In the genomic region with DNA sequence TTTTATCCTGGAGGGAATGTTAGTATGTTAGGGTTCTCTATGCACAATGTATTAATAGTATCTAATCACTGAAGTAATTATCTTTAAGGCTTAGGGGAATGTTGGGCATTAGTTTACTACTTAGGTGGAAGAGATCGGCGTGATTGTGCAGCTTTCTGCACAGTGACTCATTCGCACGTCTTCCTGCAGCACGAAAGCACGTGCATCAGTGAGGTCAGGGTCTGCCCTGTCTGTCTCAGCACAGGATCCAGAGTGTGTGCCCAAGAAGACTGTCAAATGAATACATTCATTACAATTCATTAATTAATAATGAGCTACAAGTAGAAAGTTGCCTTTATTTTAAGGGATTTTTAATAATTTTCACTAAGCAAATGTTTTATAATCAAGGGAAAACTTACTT, we compare ENCODE assay signal across 25 mouse cellular contexts.
A peak's percentile ranks its signal among the peaks of the same experiment; 100 is the strongest.
DNase-seq lines count a peak whose midpoint lies in the region; ATAC-seq and TF ChIP-seq lines count a peak whose summit lies in the region.
"Had no signal": no experiment of that assay in that cellular context is flagged by ENCODE, and none has a peak within 500 bp of the region (broad histone marks: within the 10 kb centered on the region; RNA-seq: fewer than 3 reads in every experiment).

No protein-coding gene starts in this region.

- peak; percentile 63; the same call in 1 of the 2 replicates for ATAC-seq in forebrain, embryonic 12.5 days (ENCODE audit: low FRiP score)
- ATAC-seq in forebrain, postnatal 0 days: no peak
- 0 out of 2 replicates have a peak, but pooled peaks have one; percentile 71 for ATAC-seq in midbrain, embryonic 11.5 days (ENCODE audit: low FRiP score)
- ATAC-seq in midbrain, embryonic 16.5 days: no peak
- peak; percentile 91 for ATAC-seq in intestine, embryonic 15.5 days
- ATAC-seq: activated CD4-positive, CD25-positive, alpha-beta regulatory T cell, adult 4 months; liver, embryonic 12.5 days had no signal

- peaks cover 6% of the 10 kb centered on the region for H3K4me1 ChIP-seq in forebrain, embryonic 12.5 days
- no peaks in the 10 kb centered on the region for H3K4me1 ChIP-seq in forebrain, postnatal 0 days (ENCODE audit: insufficient read depth)
- no peaks in the 10 kb centered on the region for H3K4me1 ChIP-seq in midbrain, embryonic 11.5 days (ENCODE audit: control insufficient read depth, insufficient read depth, low read length)
- H3K4me1 ChIP-seq in midbrain, embryonic 16.5 days (ENCODE audit: control insufficient read depth, insufficient read depth, low read length): peaks cover 2% of the 10 kb centered on the region; the same call in 1 of the 2 replicates
- H3K4me1 ChIP-seq in intestine, embryonic 15.5 days (replicated peaks): 0 out of 2 replicates have a peak, but pooled peaks cover 2% of the 10 kb centered on the region
- H3K4me1 ChIP-seq: embryonic facial prominence, embryonic 10.5 days; limb, embryonic 13.5 days; liver, embryonic 12.5 days had no signal

- no peak for DNase-seq in forebrain, postnatal 0 days
- no peak for DNase-seq in midbrain, embryonic 11.5 days (ENCODE audit: low spot score, missing footprints)
- DNase-seq in brain, adult 2 months (ENCODE audit: low read depth, low spot score): peak; percentile 56
- DNase-seq in lung, postnatal 36 days: no peak
- DNase-seq: cerebellum, adult 11 months; gastrocnemius, postnatal 14 days; heart, adult 11 months; heart, postnatal 36 days; kidney, adult 18-20 months; lung, adult 18-20 months; lung, postnatal 14 days; midbrain, embryonic 14.5 days; thymus, adult 2 months; thymus, postnatal 4 days had no signal

- 59% methylated on average over 6 of the region's 6 CpGs for WGBS in forebrain, embryonic 12.5 days
- WGBS in forebrain, postnatal 0 days: 43% methylated on average over 6 of the region's 6 CpGs
- 82% methylated on average over 6 of the region's 6 CpGs for WGBS in midbrain, embryonic 11.5 days
- 66% methylated on average over 6 of the region's 6 CpGs for WGBS in midbrain, embryonic 16.5 days
- WGBS in intestine, embryonic 15.5 days: 57% methylated on average over 6 of the region's 6 CpGs

- peaks cover 7% of the 10 kb centered on the region; the same call in 1 of the 2 replicates for H3K36me3 ChIP-seq in forebrain, embryonic 12.5 days (replicated peaks)
- H3K36me3 ChIP-seq in forebrain, postnatal 0 days (ENCODE audit: insufficient read depth): peaks cover 6% of the 10 kb centered on the region
- H3K36me3 ChIP-seq in midbrain, embryonic 11.5 days (ENCODE audit: control insufficient read depth, insufficient read depth, low read length): no peaks in the 10 kb centered on the region
- H3K36me3 ChIP-seq in midbrain, embryonic 16.5 days (ENCODE audit: control insufficient read depth, insufficient read depth, low read length): peaks cover 5% of the 10 kb centered on the region; the same call in 1 of the 2 replicates
- no peaks in the 10 kb centered on the region for H3K36me3 ChIP-seq in intestine, embryonic 15.5 days
- H3K36me3 ChIP-seq: heart, embryonic 15.5 days; limb, embryonic 13.5 days; liver, embryonic 12.5 days had no signal

- no peak overlapping the region for H3K9ac ChIP-seq in forebrain, embryonic 12.5 days
- no peak overlapping the region for H3K9ac ChIP-seq in forebrain, postnatal 0 days
- no peak overlapping the region for H3K9ac ChIP-seq in midbrain, embryonic 11.5 days (ENCODE audit: low read length)
- no peak overlapping the region for H3K9ac ChIP-seq in midbrain, embryonic 16.5 days (ENCODE audit: low read depth, low read length)
- H3K9ac ChIP-seq in intestine, embryonic 15.5 days: no peak overlapping the region
- H3K9ac ChIP-seq: heart, embryonic 15.5 days; hindbrain, embryonic 14.5 days; limb, embryonic 13.5 days; liver, embryonic 12.5 days had no signal

- no peak overlapping the region for H3K4me3 ChIP-seq in forebrain, embryonic 12.5 days (replicated peaks)
- H3K4me3 ChIP-seq in forebrain, postnatal 0 days (ENCODE audit: low read depth, low read length): no peak overlapping the region
- no peak overlapping the region for H3K4me3 ChIP-seq in midbrain, embryonic 11.5 days (ENCODE audit: low read depth, low read length)
- H3K4me3 ChIP-seq in midbrain, embryonic 16.5 days (ENCODE audit: low read depth, low read length): no peak overlapping the region
- no peak overlapping the region for H3K4me3 ChIP-seq in intestine, embryonic 15.5 days (replicated peaks)
- H3K4me3 ChIP-seq: embryonic facial prominence, embryonic 10.5 days; heart, embryonic 15.5 days; limb, embryonic 13.5 days; liver, embryonic 12.5 days; myocyte had no signal

- no peak overlapping the region for H3K4me2 ChIP-seq in forebrain, embryonic 12.5 days
- H3K4me2 ChIP-seq in forebrain, postnatal 0 days (ENCODE audit: low read depth): no peak overlapping the region
- no peak overlapping the region for H3K4me2 ChIP-seq in midbrain, embryonic 11.5 days
- H3K4me2 ChIP-seq in midbrain, embryonic 16.5 days (ENCODE audit: low read length): no peak overlapping the region
- H3K4me2 ChIP-seq in intestine, embryonic 15.5 days (replicated peaks): no peak overlapping the region
- H3K4me2 ChIP-seq: heart, embryonic 15.5 days; hindbrain, embryonic 14.5 days; limb, embryonic 13.5 days; liver, embryonic 12.5 days had no signal

- no peaks in the 10 kb centered on the region for H3K9me3 ChIP-seq in forebrain, embryonic 12.5 days
- no peaks in the 10 kb centered on the region for H3K9me3 ChIP-seq in forebrain, postnatal 0 days (ENCODE audit: low read length)
- no peaks in the 10 kb centered on the region for H3K9me3 ChIP-seq in midbrain, embryonic 11.5 days (ENCODE audit: control insufficient read depth, low read length)
- no peaks in the 10 kb centered on the region for H3K9me3 ChIP-seq in midbrain, embryonic 16.5 days (replicated peaks; ENCODE audit: control insufficient read depth, low read length, poor library complexity, severe bottlenecking)
- H3K9me3 ChIP-seq in intestine, embryonic 15.5 days: no peaks in the 10 kb centered on the region
- H3K9me3 ChIP-seq: embryonic facial prominence, embryonic 10.5 days; heart, embryonic 15.5 days; limb, embryonic 13.5 days; liver, embryonic 12.5 days had no signal

- TF ChIP-seq CTCF in forebrain, postnatal 0 days (IDR thresholded peaks at IDR 0.05; ENCODE audit: low read depth): no peak

- no peak overlapping the region for H3K27ac ChIP-seq in forebrain, embryonic 12.5 days
- no peak overlapping the region for H3K27ac ChIP-seq in forebrain, postnatal 0 days (ENCODE audit: low read depth, low read length)
- H3K27ac ChIP-seq in midbrain, embryonic 11.5 days (ENCODE audit: low read depth, low read length): no peak overlapping the region
- H3K27ac ChIP-seq in midbrain, embryonic 16.5 days (ENCODE audit: low read length): no peak overlapping the region
- H3K27ac ChIP-seq in intestine, embryonic 15.5 days: no peak overlapping the region
- H3K27ac ChIP-seq: embryonic facial prominence, embryonic 10.5 days; heart, embryonic 15.5 days; hindbrain, embryonic 14.5 days; limb, embryonic 13.5 days; liver, embryonic 12.5 days; stomach, postnatal 0 days had no signal

- no peaks in the 10 kb centered on the region for H3K27me3 ChIP-seq in forebrain, embryonic 12.5 days
- H3K27me3 ChIP-seq in forebrain, postnatal 0 days (ENCODE audit: insufficient read depth, low read length): no peaks in the 10 kb centered on the region
- H3K27me3 ChIP-seq in midbrain, embryonic 11.5 days (ENCODE audit: control insufficient read depth, insufficient read depth, low read length): no peaks in the 10 kb centered on the region
- H3K27me3 ChIP-seq in midbrain, embryonic 16.5 days (ENCODE audit: control insufficient read depth, insufficient read depth, low read depth, low read length): no peaks in the 10 kb centered on the region
- no peaks in the 10 kb centered on the region for H3K27me3 ChIP-seq in intestine, embryonic 15.5 days (replicated peaks)
- H3K27me3 ChIP-seq: heart, embryonic 15.5 days; limb, embryonic 13.5 days; liver, embryonic 12.5 days had no signal

Comparison
In these comparisons a context has a peak if more than half of its experiments do, and no peak if none do; other contexts are left out.
1. ATAC-seq: peak in forebrain, embryonic 12.5 days (single experiment), midbrain, embryonic 11.5 days (single experiment) and intestine, embryonic 15.5 days (single experiment); none in forebrain, postnatal 0 days (single experiment) and midbrain, embryonic 16.5 days (single experiment).